Mouse (Mus musculus) lung, adult 2 months (tissue): ENCODE data around the gene Ston2.

Experiments
- CTCF ChIP-seq: fragments of 200-500 bp; IDR thresholded peaks from 2 replicates; pipeline ENCODE4 v1.5.1; 2011; ENCODE audit warnings: mild to moderate bottlenecking, low read length, control low read depth; ENCODE audit not compliant: insufficient read depth
- POLR2A ChIP-seq: fragments of 200-500 bp; IDR thresholded peaks from 2 replicates; pipeline ENCODE4 v1.6.1; 2011; ENCODE audit warnings: low read depth, mild to moderate bottlenecking, control low read depth, low read length, borderline replicate concordance; ENCODE audit errors: extremely low read depth

- TF ChIP-seq CTCF: peak; percentile 51
- no peak for TF ChIP-seq POLR2A
These were observed 1.6 kb upstream of the Ston2 start for GRCm38 (mm10) chr12:91789801-91790200.
